Mouse (Mus musculus): ENCODE data around the gene Cpsf6. TPM values are rescaled to one million over a fixed set of nuclear protein-coding genes. Genes with fewer than 3 reads are reported as not detected.
"Not testable (repeated sequence)": the region's sequence is repeated elsewhere in the genome, so short reads cannot be mapped to it uniquely, and the experiment has no call there.

The Cpsf6 gene
- polyA plus RNA-seq, 1 experiment, result 42.3 TPM

DNA sequence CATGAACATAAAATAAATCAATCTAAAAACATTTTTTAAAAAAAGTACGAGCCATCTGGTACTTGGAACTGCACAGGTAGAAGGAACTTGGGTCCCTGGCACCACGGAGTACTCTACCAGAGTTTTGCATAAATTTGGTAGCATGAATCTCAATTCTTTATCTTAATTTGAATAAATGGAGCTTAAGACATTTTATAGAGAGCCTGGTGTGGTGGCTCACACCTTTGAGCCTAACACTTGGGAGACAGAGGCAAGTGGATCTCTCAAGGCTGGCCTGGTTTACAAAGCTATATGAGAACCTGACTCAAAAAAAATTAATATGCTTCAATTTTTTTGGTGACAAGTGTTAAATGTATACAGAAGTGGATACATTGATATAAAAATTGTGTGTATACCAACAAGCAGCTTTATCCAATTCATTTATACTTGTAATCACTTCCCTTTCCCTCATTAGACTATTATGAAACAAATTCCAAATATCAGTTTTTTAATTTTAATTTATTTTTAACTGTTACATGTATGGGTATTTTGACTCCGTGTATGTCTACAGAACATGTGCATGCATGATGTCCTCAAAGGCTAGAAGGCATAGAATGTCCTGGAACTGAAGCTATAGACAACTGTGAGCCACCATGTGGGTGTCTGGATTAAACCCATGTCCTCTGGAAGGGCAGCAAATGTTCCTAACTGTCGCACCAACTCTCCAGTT lies 20.6 kb upstream of the Cpsf6 start:
- DNase-seq (ENCODE audit: low read depth), result no peak

DNA sequence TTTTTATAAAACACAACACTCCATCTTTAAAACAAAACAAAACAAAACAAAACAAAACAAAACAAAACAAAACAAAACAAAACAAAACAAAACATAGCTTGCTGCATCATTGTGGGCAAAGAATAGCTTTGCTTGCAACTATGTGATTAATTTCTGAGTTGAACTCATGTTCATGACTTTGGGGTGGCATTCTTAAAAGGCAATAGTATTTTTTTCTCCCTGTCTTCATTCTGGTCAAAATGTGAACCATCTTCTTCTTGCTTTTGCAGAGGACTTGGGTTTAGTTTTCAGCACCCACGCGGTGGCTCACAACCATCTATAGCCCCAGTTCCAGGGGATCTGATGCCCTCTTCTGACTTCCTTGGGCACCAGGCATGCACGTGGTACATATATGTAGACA lies 20.0 kb upstream of the Cpsf6 start:
- DNase-seq (ENCODE audit: low read depth), result no peak

DNA sequence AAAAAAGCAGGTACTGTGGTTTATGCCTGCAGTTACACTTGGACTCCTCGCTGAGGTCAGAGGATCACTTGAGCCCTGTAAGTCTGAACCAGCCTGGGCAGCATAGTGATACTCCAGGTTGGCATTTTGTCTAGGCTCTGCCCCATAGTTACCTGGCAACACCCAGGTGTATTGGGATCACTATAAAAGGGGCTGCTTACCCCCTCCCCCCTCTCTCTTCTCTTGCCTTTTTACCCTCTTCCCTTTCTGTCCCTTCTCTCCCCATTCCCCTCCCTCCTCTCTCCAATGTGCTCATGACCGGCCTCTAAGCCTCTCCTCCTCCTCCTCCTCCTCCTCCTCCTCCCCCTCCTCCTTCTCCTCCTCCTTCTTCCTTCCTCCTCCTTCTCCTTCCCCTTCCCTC lies 19.4 kb upstream of the Cpsf6 start:
- no peak for DNase-seq (ENCODE audit: low read depth)

DNA sequence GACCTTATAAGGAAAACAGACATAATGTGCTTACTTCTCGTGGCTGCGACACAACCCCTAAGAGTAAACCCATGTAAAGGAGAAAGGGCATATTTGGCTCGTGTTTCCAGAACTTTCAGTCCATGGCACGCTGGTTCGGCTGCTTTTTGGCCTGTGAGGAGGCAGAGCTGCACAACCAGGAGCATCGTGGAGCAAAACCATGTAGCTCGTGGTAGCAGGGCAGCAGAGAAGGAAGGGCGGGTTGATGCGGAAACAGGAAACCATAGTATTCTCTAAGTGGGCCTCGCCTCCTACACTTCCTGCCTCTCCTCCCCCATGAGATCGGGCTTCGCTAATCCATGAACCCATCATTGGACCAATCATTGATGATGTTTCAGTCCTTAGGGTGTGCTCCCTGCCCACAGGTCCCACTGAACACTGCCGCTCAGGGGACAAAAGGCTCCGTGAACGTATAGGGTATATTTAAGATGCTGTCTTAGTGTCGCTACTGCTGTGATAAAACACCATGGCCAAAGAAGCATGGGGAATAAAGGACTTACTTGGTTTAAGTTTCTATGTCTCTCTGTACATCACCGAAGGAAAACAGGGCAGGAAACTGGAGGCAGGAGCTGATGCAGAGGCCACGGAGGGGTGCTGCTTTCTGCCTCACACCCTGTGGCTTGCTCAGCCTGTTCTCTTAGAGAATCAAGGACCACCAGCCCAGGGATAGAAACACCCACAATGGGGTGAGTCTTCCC lies 18.4 kb upstream of the Cpsf6 start:
- DNase-seq (ENCODE audit: low read depth), result no peak

DNA sequence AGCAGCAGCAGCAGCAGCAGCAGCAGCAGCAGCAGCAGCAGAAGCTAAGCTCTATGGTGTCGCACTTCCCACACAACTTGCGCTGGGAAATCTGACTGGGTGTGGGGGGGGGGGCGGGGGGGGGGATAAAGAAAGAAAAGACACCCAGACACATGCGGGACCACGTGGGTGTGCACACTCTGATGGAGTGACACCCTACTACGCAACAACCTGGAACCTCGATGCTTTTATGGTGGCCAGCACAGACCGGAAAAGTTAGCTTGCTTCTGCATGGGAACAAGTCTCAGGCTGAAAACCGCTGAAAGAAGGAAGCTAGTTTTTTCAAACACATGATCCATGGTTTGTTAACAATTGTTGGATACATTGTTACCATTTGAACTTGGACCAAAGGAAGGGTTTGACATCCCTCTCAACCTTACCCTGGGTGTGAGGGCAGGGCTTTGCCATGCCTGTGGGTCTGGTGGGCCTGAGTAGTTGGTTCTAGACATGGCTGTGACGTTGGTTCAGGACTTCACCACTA lies 17.4 kb upstream of the Cpsf6 start:
- no peak for DNase-seq (ENCODE audit: low read depth)

DNA sequence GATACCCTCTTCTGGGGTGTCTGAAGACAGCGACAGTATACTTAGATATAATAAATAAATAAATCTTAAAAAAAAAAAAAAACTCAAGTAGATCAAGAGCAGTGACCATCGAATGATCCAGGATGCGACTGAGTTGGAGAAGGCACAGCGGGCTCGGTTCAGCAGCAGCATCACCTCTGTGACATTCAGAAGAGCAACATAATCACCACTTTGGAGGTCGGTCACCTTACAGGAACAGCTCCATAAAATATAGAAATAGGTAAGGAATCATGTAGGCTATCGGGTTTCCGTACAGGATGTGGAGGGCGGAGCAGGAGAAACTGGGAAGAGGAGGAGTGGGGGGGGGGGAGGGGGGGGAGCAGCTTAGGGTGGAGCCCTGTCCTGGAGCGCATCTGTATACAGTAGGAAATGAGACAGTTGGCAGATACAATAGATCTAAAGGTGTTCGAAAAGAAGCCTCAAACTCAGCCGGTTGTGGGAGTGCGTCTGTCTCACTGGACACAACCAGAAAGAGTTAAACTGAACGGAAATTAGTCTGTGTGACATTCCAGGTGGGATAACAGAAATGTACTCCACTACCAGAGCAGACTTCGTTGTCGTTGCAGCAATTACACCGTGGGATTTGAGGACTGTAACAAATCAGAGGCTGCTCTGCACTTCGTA lies 16.7 kb upstream of the Cpsf6 start:
- no peak for DNase-seq (ENCODE audit: low read depth)

DNA sequence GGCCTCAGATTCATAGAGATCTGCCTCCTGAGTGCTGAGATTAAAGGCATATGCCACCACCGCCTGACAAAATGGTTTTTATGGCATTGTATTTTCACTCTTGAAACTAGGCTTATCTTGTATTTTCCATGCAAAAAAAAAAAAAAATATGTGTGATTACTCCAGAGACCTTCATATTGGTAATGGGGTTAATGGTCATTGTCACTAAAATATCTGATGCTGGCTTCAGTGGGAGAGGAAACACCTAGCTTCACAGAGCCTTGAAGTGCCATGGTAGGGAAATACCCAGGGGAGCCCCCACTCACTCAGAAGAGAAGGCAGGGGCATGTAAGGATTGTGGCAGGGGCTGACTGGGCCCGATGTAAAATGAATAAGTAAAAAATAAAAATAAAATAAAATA lies 16.0 kb upstream of the Cpsf6 start:
- no peak for DNase-seq (ENCODE audit: low read depth)

DNA sequence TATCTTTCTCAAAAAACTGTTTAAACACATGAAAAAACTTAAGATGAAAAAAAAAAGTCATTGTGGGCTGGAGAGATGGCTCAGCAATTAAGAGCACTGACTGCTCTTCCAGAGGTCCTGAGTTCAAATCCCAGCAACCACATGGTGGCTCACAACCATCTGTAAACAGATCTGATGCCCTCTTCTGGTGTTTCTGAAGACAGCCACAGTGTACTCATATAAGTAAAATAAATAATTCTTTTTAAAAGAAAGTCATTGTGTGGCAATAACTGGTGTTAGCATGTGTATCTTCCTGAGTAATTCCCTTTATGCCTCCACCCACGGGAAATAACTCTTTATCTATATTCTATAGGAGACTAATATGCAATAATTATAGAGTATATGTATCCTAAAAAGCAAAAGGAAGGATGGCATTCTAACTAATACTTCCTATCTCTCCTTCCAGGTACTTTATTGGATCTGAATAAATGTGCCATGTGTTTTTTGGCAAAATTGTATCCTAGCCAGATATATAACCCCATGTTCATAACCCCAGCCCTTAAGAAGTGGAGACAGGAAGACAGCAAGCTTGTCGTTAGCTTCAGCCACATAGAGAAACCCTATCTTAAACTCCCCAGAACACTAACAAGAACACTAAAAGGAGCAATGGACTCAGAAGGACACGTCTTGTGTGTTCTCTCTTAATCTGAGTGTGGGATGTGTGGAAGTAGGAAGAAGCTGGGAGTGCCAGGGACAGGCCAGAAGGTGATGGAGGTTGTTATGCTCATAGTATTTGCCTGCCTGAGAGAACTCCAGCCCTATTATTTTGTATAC lies 15.1 kb upstream of the Cpsf6 start:
- no peak for DNase-seq (ENCODE audit: low read depth)

DNA sequence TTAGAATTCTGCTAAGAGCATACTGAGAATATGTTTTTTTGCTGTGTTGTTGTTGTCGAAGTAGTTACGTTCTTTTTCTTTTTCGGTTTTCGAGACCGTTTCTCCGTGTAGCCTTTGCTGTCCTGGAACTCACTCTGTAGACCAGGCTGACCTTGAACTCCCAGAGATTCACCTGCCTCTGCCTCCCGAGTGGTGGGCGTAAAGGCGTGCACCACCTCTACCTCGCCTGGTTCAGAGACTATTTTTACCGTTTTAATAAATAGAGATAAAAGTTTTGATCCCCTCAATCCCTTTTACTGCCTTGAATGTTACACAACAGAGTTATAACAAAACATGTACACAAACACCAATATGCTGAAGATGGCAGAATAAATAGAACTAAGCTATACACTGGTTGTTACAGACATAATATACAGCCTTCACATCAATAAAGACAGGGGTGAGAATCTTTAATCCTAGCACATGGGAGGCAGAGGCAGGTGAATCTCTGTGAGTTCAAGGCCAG lies 14.1 kb upstream of the Cpsf6 start:
- no peak for DNase-seq (ENCODE audit: low read depth)

DNA sequence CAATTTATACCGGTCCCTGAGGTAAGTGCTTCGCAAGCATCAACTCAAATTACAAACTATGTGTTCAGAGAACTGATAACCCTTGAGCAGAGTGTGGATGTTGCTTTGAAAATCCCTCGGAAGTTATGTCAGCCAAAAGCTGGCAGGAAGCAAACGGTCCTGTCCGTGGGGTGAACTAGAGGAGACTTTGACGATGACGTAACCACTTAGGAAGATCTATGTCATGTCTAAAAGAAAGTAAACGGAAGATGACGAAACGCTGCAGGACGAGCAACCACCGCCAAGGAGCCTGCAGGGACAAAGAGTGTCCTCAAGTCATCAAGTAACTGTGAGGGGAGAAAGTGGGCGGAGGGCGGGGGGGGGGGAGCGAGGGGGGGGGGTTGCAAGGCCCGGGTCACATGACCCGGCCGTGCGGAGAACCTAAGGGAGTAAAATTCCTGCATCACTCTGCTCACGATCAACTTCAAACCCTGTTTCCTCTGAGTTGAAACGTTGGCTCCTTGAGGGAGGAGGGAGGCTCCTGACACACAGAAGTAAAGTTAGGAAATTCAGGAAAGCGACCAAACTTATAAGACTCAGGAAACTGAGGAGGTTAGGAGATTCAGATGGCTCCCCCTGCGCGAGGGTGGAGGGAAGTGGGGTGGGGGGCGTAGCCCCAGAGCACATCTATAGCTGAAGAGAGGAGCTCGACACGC lies 13.5 kb upstream of the Cpsf6 start:
- DNase-seq (ENCODE audit: low read depth), result no peak

DNA sequence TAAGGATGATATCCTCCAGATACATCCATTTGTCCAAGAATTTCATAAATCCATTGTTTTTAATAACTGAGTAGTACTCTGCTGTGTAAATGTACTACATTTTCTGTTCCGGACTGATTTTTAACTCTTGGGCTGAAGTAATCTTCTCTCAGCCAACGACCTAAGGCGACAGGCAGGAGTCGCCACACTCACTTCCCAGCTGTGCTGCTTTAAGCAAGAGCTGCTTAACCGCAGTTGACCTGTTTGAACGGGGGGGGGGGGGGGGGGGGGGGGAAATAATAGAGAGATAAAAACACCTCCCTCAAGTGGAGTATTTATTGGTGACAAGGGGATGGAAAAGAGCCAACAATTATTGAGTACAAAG lies 13.0 kb upstream of the Cpsf6 start:
- no peak for DNase-seq (ENCODE audit: low read depth)

DNA sequence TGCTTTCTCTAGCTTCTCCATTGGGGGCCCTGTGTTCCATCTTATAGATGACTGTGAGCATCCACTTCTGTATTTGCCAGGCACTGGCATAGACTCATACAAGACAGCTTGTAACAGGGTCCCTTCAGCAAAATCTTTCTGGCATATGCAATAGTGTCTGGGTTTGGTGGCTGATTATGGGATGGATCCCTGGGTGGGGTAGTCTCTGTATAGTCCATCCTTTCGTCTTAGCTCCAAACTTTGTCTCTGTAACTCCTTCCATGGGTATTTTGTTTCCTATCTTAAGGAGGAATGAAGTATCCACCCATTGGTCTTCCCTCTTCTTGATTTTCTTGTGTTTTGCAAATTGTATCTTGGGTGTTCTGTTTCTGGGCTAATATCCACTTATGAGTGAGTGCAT lies 12.6 kb upstream of the Cpsf6 start:
- not testable (repeated sequence) for DNase-seq (ENCODE audit: low read depth)

DNA sequence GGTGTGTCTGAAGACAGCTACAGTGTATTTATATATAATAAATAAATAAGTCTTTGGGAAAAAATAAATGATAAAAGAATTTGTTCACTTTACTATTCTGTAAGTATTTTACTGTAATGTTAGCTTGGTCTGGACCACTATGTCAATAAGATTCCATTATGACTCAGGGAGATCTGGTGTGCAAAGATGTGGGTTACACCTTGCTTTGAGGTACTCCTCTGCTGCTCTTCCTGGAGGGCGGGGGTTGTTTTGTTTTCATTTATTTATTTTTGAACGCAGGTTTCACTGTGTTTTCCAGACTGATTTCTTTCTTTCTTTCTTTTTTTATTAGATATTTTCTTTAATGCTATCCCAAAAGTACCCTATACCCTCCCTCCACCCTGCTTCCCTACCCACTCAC lies 12.0 kb upstream of the Cpsf6 start:
- no peak for DNase-seq (ENCODE audit: low read depth)

DNA sequence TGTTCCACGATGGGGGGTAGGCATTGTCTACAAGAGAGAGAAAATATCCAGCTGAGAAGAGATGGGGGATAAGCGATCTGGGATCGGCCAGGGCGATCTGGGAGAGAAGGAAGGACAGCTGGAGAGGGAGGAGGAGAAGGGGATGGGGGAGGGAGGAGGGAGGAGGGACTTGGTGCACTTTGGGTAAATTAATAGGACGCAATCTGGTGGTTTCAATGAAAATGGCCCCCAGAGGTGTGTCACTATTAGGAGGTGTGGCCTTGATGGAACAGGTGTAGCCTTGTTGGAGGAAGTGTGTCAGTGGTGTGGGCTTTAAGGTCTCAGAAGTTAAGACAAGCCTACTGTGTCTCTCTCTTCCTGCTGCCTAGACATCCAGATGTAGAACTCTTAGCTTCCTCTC lies 11.2 kb upstream of the Cpsf6 start:
- DNase-seq (ENCODE audit: low read depth), result no peak

DNA sequence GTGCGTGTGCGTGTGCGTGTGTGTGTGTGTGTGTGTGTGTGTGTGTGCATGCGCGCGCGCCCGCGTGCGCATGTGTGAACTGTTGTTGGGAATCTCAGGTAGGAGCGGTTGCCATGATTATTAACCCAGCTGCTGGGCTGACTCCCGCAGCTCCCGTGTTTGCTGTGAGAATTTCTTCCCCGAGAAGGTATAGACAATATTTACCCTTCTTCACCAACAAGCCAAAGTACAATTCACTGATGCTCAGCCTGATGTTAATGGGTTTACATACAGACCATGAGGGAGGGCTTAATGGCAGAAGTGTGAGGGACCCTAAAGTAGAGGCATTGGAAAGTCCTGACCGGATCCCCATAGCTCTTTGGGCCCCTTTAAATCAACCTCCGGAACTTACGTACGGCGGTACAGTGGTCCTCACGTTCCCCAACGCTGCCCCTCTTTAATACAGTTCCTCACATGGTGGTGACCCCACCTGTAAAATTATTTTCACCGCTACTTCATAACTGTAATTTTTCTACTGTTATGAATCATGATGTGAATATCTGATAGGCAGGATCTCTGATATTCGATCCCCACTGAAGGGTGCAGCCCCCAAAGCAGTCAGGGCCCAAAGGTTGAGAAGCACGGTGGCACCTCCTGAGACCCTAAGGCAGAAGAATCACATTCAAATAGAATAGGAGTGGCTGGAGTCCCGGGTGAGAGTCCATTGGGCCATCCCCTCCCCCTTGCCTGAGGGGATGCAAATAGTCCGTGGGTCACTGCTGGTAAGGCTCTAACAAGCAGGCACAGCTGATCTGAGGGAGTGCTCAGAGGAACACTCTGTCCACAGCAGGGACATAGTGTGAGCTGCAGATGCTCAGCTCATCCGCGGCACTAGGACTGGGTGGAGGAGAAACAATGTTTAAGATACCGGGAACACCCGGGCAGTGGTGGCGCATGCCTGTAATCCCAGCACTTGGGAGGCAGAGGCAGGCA lies 10.4 kb upstream of the Cpsf6 start:
- no peak for DNase-seq (ENCODE audit: low read depth)

DNA sequence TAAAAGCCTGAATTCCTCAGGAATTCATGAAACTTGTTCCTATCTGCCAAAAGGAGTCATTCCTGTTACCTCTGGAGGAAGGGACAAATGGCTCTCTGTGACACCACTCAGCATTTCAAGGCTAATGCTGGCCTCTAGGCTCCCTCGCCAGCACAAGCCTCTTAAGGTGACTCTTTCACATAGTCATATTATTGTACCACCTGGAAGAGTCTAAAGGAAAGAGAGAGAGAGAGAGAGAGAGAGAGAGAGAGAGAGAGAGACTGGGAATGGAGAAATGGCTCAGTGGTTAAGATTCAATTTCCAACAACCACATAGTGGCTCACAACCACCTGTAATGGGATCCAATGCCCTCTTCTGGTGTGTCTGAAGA lies 9.5 kb upstream of the Cpsf6 start:
- DNase-seq (ENCODE audit: low read depth), result no peak

DNA sequence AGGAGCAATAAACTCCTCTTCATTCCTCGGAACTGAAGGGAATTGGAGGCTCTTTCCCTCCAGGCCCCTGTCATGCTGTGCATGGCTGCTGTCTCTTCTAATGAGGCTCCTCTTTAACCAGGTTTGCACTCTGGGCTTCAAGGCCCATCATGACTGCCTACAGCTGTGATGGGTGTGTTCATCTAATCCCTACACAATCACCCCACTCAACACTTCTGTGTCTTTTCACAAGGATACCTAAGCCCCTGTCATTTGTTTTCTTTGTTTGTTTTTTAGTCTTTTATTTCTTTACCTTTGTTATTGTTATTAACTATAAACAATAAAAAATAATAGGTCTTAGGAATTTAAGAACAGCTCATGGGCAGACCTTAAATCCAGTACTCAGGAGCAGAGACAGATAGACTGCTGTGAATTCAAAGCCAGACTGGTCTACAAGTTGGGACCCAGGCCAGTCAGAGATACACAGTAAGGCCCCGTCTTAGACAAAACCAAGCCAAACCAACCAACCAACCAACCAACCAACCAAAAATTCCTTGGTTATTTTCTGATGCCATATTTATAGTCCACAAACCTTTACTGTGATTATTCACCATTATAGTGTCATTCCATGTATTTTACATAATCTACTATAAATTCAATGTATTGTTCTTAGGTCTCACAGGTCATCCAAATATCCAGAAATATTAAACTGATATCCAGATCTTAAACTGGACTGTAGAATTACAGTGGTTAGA lies 9.0 kb upstream of the Cpsf6 start:
- DNase-seq (ENCODE audit: low read depth), result no peak

DNA sequence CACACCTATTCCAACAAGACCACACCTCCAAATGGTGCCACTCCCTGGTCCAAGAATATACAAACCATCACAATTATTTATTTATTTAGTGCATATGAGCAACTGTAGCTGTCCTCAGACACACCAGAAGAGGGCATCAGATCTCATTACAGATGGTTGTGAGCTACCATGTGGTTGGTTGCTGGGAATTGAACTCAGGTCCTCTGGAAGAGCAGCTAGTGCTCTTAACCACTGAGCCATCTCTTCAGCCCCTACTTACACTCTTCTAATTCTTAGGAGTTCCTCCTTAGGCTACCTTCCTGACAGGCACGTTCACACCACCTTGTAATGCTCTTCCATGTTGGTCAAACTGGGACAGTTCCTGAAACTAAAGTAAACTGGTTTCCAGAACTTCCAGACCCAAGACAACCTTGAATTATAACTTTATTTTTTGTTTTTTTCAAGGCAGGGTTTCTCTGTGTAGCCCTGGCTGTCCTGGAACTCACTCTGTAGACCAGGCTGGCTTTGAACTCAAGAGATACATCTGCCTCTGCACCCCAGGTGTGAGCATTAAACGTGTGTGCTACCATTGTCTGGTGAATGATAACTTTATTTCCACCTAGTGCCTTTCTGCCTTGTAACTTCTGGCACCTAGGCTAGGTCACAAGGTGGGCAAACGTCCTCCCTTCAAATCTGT lies 8.3 kb upstream of the Cpsf6 start:
- not testable (repeated sequence) for DNase-seq (ENCODE audit: low read depth)

DNA sequence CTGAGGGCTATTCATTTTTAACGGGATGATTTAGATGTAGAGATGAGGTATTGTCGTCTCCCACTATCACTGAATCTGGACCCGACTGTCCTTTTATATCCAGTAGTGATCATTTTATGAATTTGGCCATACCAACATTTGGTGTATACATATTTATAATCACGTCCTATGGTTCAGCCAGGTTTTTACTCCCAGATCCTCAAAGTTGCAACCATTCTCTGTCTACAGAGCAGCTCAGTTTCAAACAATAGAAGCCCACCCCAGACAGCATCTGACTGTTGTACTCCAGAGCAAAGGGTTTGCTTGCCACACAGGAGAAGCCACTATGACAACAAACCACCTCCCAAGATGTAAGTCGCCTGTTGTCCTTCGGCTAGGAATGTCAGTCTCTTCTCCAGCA lies 7.2 kb upstream of the Cpsf6 start:
- DNase-seq (ENCODE audit: low read depth), result no peak
